Mouse (Mus musculus): ENCODE measurements around the gene Foxo3. TPM values are rescaled to one million over a fixed set of nuclear protein-coding genes. Genes with fewer than 3 reads are reported as not detected.

The Foxo3 gene
- polyA plus RNA-seq, 1 experiment, result 4.7 TPM

Other genes with a start within 250 kb of the Foxo3 start
- 90.6 and 104 TPM in 2 replicates for gene Afg1l, start 201.8 kb upstream of the Foxo3 start, polyA plus RNA-seq (2012; ENCODE audit: insufficient read depth, insufficient read length, missing spikeins)
- 163 and 187 TPM in 2 replicates for gene Snx3, start 225.3 kb upstream of the Foxo3 start, polyA plus RNA-seq (2012; ENCODE audit: insufficient read depth, insufficient read length, missing spikeins)